Mouse (Mus musculus) midbrain, postnatal 0 days (tissue): ENCODE data around the gene Mast1. TPM values are rescaled to one million over a fixed set of nuclear protein-coding genes. Genes with fewer than 3 reads are reported as not detected.

Experiments used
- ATAC-seq: fragments of 200-750 bp; cut with Nextera tagmentation; 2 replicates; pipeline ENCODE4 v1.8.0; 2017; ENCODE audit warnings: moderate number of reproducible peaks, mild to moderate bottlenecking, moderate TSS enrichment, moderate library complexity; ENCODE audit not compliant: low FRiP score
- DNase-seq: peaks from one replicate; pipeline ENCODE4 v3.0.0-alpha.2; 2015; ENCODE audit warnings: low spot score
- H3K27ac ChIP-seq: fragments of 300-500 bp; sonication (generic); 2 replicates; pipeline ENCODE4 v1.5.1; 2014; ENCODE audit warnings: low read depth, mild to moderate bottlenecking, low read length, mixed read lengths
- H3K27me3 ChIP-seq: fragments of 300-500 bp; sonication (generic); 2 replicates; pipeline ENCODE4 v1.6.1; 2014; ENCODE audit warnings: low read length, control low read depth, mixed read lengths; ENCODE audit not compliant: insufficient read depth
- H3K36me3 ChIP-seq: fragments of 300-500 bp; sonication (generic); 2 replicates; pipeline ENCODE4 v1.6.1; 2014; ENCODE audit warnings: low read length, control low read depth, mixed read lengths; ENCODE audit not compliant: insufficient read depth
- H3K4me1 ChIP-seq: fragments of 300-500 bp; sonication (generic); 2 replicates; pipeline ENCODE4 v1.6.1; 2014; ENCODE audit warnings: mild to moderate bottlenecking, control low read depth, antibody characterized with exemption, low read length, mixed read lengths; ENCODE audit not compliant: insufficient read depth
- H3K4me2 ChIP-seq: fragments of 300-500 bp; sonication (generic); 2 replicates; pipeline ENCODE4 v1.6.1; 2014; ENCODE audit warnings: low read depth, mild to moderate bottlenecking, low read length, mixed read lengths; ENCODE audit not compliant: poor library complexity, severe bottlenecking
- H3K4me3 ChIP-seq: fragments of 300-500 bp; sonication (generic); 2 replicates; pipeline ENCODE4 v1.5.1; 2014; ENCODE audit warnings: low read depth, mild to moderate bottlenecking, low read length, moderate library complexity
- H3K9ac ChIP-seq: fragments of 300-500 bp; sonication (generic); replicated peaks from 2 replicates; pipeline ENCODE4 v1.6.1; 2014; ENCODE audit warnings: mild to moderate bottlenecking, low read length, moderate library complexity, mixed read lengths; ENCODE audit not compliant: poor library complexity, severe bottlenecking
- H3K9me3 ChIP-seq: fragments of 300-500 bp; sonication (generic); 2 replicates; pipeline ENCODE4 v1.6.1; 2016; ENCODE audit warnings: low read length, control low read depth
- CTCF ChIP-seq: IDR thresholded peaks from 2 replicates; pipeline ENCODE4 v1.5.1; 2016; ENCODE audit warnings: antibody characterized with exemption, mild to moderate bottlenecking
- WGBS: fragments of 180-500 bp; shearing (Covaris S2); extraction: QIAGEN DNeasy Blood & Tissue Kit; methylation state at CpG from one replicate; pipeline ENCODE4 v1.1.7; 2014; 5-methylcytosine and 5-hydroxymethylcytosine counted together
- polyA plus RNA-seq: library from polyadenylated mRNA; unstranded; fragments of >200 nt; fragmentation: Nextera tagmentation; extraction: Ambion mirVana; gene quantifications from 2 replicates; pipeline ENCODE4 v1.2.1, GENCODE M21; 2015
- total RNA-seq: library from RNA; depleted of rRNA; stranded (reverse); fragments of >200 nt; gene quantifications from 2 replicates; pipeline ENCODE4 v1.2.3, GENCODE M21; 2014

Gene Mast1
- total and polyA plus RNA-seq, 2 experiments from 2014 or later, result 89.0 to 92.0 TPM

DNA sequence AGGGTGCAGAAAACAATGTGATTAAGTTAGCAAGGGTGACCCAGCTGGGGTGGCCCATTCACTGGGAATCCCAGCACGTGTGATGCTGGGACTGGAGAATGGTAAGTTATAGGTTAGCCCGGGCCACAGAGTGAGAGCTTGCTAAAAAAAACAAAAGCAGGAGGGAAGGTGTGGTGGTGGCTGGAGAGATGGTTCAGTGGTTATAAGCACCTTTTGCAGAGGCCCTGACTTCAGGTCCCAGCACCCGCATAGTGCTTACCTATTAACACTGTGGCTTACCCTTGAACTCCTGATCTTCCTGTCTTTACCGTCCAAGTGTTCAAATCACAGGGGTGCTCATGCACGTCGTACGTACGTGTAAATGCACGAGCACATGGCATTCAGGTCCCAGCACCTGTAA is 30.1 kb downstream of the Mast1 start:
- ATAC-seq, result no peak
- 90% methylated on average over 9 of the region's 9 CpGs for WGBS

DNA sequence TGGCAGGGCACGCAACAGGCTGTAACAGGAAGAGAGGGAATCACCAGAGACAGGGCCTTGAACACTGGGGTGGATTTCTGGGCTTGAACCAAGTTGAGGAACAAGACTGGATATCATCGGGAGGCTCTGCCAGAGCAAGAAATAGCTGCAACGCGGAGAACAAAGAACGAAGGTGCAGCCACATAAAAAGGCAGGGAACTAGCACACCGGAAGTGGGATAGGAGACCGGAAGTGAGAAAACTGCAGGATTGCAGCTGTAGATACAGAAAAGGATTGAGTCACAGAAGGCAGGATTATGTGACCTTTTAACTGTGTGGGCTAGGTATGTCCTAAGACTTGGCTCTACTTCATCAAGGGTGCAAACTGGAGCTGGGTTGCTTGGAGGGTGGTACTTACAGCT is 32.8 kb downstream of the Mast1 start:
- Histone ChIP-seq H3K4me3 (no peak overlapping the region), H3K36me3 (0 out of 2 replicates have a peak, but pooled peaks cover 4% of the 10 kb centered on the region), H3K27me3 (no peaks in the 10 kb centered on the region; the same call in 1 of the 2 replicates), H3K4me2 (no peak overlapping the region), H3K9me3 (no peaks in the 10 kb centered on the region), H3K9ac (no peak overlapping the region), H3K27ac (no peak overlapping the region), H3K4me1 (peaks cover 9% of the 10 kb centered on the region)
- TF ChIP-seq CTCF, result no peak
- DNase-seq, result no peak
- WGBS, result 91% methylated on average over 7 of the region's 7 CpGs
- ATAC-seq, result no peak

More for the DNA sequence above, 30.1 kb downstream of the Mast1 start:
- Histone ChIP-seq H3K4me3 (no peak overlapping the region), H3K4me1 (peaks cover 9% of the 10 kb centered on the region), H3K9ac (no peak overlapping the region), H3K27ac (no peak overlapping the region), H3K4me2 (no peak overlapping the region), H3K27me3 (no peaks in the 10 kb centered on the region; the same call in 1 of the 2 replicates), H3K9me3 (no peaks in the 10 kb centered on the region), H3K36me3 (peaks cover 24% of the 10 kb centered on the region)
- no peak for DNase-seq
- TF ChIP-seq CTCF, result no peak

DNA sequence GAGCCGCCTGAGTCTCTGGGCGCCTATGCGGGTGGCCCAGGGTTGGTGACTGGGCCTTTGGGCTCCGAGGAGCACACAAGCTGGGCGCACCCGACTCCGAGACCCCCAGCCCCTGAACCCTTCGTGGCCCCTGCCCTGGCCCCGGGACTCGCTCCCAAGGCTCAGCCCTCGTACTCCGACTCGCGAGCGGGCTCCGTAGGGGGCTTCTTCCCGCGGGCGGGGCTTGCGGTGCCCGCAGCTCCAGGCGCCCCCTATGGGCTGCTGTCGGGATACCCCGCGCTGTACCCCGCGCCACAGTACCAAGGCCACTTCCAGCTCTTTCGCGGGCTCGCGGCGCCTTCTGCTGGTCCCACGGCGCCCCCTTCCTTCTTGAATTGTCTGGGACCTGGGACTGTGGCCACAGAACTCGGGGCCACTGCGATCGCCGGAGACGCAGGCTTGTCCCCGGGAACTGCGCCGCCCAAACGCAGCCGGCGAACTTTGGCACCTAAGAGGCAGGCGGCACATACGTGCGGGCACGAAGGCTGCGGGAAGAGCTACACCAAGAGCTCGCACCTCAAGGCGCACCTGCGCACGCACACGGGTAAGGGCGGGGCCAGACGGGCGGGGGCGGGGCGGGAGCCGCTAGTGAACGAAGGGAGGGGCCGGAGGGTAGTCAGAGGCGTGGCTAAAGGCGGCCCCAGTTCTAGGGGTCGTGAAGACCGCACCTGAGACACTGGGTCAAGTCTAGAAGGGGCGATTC is 34.1 kb downstream of the Mast1 start:
- peaks cover 9% of the 10 kb centered on the region for H3K4me1 ChIP-seq
- H3K4me2 ChIP-seq, result peak overlapping the region; percentile 95
- H3K9ac ChIP-seq, result peak overlapping the region; percentile 40
- no peaks in the 10 kb centered on the region; the same call in 1 of the 2 replicates for H3K27me3 ChIP-seq
- H3K36me3 ChIP-seq, result 0 out of 2 replicates have a peak, but pooled peaks cover 4% of the 10 kb centered on the region
- no peaks in the 10 kb centered on the region for H3K9me3 ChIP-seq
- peak overlapping the region; percentile 48 for H3K4me3 ChIP-seq
- TF ChIP-seq CTCF, result peak; percentile 77
- ATAC-seq, result peak; percentile 85
- 1% methylated on average over 67 of the region's 68 CpGs for WGBS
- no peak overlapping the region for H3K27ac ChIP-seq
- peak; percentile 83 for DNase-seq

DNA sequence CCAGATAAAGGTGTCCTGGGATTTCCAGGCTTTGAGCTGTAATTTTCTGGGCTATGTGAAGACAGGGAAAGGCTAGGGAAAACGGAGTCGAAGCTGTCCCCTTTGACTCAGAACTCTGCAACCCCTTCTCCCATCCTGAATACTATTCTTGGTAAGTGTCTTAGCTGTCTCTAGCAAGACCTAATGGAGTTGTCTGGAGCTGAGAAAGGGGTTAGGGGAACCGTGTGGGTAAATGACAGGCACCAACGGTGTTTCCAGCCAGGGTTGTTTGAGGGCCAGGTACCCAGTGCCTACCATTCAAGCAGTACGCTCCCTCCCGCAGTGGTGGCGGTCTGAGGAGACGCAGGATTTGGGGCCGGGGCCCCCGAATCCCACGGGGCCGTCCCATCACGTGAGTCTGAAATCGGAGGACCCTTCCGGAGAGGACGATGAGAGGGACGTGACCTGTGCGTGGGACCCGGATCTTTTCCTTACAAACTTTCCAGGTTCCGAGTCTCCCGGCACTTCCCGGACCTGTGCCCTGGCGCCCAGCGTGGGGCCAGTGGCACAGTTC is 34.7 kb downstream of the Mast1 start:
- Histone ChIP-seq H3K9me3 (no peaks in the 10 kb centered on the region), H3K27ac (no peak overlapping the region), H3K4me1 (peaks cover 9% of the 10 kb centered on the region), H3K9ac (peak overlapping the region; percentile 40), H3K4me2 (peak overlapping the region; percentile 95), H3K27me3 (no peaks in the 10 kb centered on the region; the same call in 1 of the 2 replicates), H3K36me3 (0 out of 2 replicates have a peak, but pooled peaks cover 4% of the 10 kb centered on the region), H3K4me3 (peak overlapping the region; percentile 48)
- 0 out of 2 replicates have a peak, but pooled peaks have one; percentile 8 for ATAC-seq
- DNase-seq, result no peak
- no peak for TF ChIP-seq CTCF
- 6% methylated on average over 24 of the region's 24 CpGs for WGBS

DNA sequence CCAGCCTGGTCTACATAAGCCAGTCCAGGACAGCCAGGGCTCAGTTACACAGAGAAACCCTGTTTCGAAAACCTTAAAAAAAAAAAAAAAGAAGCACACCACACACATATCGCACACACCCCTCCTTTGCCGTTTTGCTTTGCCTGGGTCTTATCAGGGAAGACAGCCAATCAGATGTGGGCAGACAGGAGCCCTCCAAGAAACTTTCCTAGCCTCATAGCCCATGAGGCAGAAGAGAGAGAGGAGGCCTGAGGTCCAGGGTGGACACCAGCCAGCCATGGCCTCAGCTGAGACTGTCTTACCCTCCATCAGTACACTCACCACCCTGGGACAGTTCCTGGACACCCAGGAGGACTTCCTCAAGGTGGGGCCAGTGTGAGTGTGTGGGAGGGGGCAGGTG is 35.4 kb downstream of the Mast1 start, which contains the start of gene Klf1:
Gene Klf1, plus strand, starts transcription at position 177 of the 400 bp plus-strand sequence.
- TF ChIP-seq CTCF, result no peak
- Histone ChIP-seq H3K4me2 (peak within 1 kb of the TSS; percentile 95), H3K27ac (no peak within 1 kb of the TSS), H3K4me3 (peak within 1 kb of the TSS; percentile 48), H3K36me3 (0 out of 2 replicates have a peak, but pooled peaks cover 3% of the 10 kb centered on the region), H3K27me3 (no peaks in the 10 kb centered on the region; the same call in 1 of the 2 replicates), H3K9ac (peak within 1 kb of the TSS; percentile 40), H3K4me1 (peaks cover 9% of the 10 kb centered on the region), H3K9me3 (no peaks in the 10 kb centered on the region)
- ATAC-seq, result no peak
- DNase-seq, result no peak
- WGBS, result 79% methylated on average over 3 of the region's 3 CpGs

DNA sequence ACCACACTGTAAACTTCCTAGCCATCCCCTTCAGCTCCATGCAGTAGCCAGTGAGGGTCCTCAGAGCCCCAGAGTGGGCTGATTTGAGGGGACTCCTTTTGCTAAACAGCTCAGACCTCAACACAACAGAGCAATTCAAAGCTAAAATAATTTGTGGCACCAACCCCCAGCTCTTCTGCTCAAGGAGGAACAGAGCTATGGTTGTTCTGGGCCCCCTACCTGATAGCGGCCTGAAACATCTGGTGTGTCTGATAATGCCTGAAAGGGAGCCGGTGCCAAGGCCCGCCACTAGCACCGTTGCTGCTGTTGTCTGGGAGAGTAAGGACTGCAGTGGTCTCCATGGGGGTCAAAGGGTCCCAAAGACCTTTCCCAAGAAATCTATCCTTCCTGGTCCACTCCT is 36.1 kb downstream of the Mast1 start:
- H3K36me3 ChIP-seq, result no peaks in the 10 kb centered on the region
- H3K27me3 ChIP-seq, result no peaks in the 10 kb centered on the region; the same call in 1 of the 2 replicates
- no peak overlapping the region for H3K27ac ChIP-seq
- no peak for TF ChIP-seq CTCF
- no peak for DNase-seq
- ATAC-seq, result no peak
- no peak overlapping the region for H3K9ac ChIP-seq
- no peak overlapping the region for H3K4me2 ChIP-seq
- no peaks in the 10 kb centered on the region for H3K9me3 ChIP-seq
- WGBS, result 69% methylated on average over 4 of the region's 4 CpGs
- peaks cover 9% of the 10 kb centered on the region for H3K4me1 ChIP-seq
- no peak overlapping the region for H3K4me3 ChIP-seq
